Mouse (Mus musculus) ES-Bruce4 (cell line): ENCODE measurements around the gene Msto1. TPM values are rescaled to one million over a fixed set of nuclear protein-coding genes. Genes with fewer than 3 reads are reported as not detected.

Experiments used
- H3K27ac ChIP-seq: 2 replicates; pipeline ENCODE4 v1.5.1; 2012; ENCODE audit warnings: low read length, inconsistent platforms; ENCODE audit not compliant: insufficient read depth
- H3K27me3 ChIP-seq: 2 replicates; pipeline ENCODE4 v1.6.1; 2012; ENCODE audit warnings: mild to moderate bottlenecking, low read length, inconsistent platforms; ENCODE audit not compliant: control insufficient read depth, poor library complexity, insufficient read depth, severe bottlenecking
- H3K36me3 ChIP-seq: 2 replicates; pipeline ENCODE4 v1.6.1; 2012; ENCODE audit warnings: inconsistent platforms, mild to moderate bottlenecking, low read length, moderate library complexity; ENCODE audit not compliant: control insufficient read depth, poor library complexity, insufficient read depth, severe bottlenecking
- H3K4me1 ChIP-seq: one replicate; pipeline ENCODE4 v1.8.1; 2011; ENCODE audit warnings: low read length; ENCODE audit not compliant: control insufficient read depth, insufficient read depth
- H3K4me3 ChIP-seq: 2 replicates; pipeline ENCODE4 v1.5.1; 2011; ENCODE audit warnings: low read depth, mild to moderate bottlenecking, low read length
- H3K9ac ChIP-seq: 2 replicates; pipeline ENCODE4 v1.6.1; 2012; ENCODE audit warnings: low read depth, mild to moderate bottlenecking, inconsistent platforms; ENCODE audit not compliant: poor library complexity, severe bottlenecking
- H3K9me3 ChIP-seq: replicated peaks from 2 replicates; pipeline ENCODE4 v1.6.1; 2012; ENCODE audit warnings: mild to moderate bottlenecking, low read length, inconsistent platforms; ENCODE audit not compliant: control insufficient read depth, poor library complexity, insufficient read depth, severe bottlenecking
- CTCF ChIP-seq: IDR thresholded peaks from one replicate; pipeline ENCODE4 v1.8.1; 2011; ENCODE audit warnings: low read depth, low read length
- EP300 ChIP-seq: IDR thresholded peaks from 2 replicates; pipeline ENCODE4 v1.6.1; 2011; ENCODE audit warnings: low read depth, low read length; ENCODE audit not compliant: insufficient read depth
- POLR2A ChIP-seq: IDR thresholded peaks from one replicate; pipeline ENCODE4 v1.8.1; 2011; ENCODE audit warnings: low read length; ENCODE audit not compliant: insufficient read depth
- polyA plus RNA-seq: library from polyadenylated mRNA; stranded (reverse); fragments of >200 nt; gene quantifications from 2 replicates; pipeline ENCODE4 v1.2.4, GENCODE M21; 2011; ENCODE audit warnings: low read depth; ENCODE audit not compliant: missing spikeins, insufficient read depth, insufficient read length

Msto1 gene
- polyA plus RNA-seq, 1 experiment, result 50.8 TPM

DNA sequence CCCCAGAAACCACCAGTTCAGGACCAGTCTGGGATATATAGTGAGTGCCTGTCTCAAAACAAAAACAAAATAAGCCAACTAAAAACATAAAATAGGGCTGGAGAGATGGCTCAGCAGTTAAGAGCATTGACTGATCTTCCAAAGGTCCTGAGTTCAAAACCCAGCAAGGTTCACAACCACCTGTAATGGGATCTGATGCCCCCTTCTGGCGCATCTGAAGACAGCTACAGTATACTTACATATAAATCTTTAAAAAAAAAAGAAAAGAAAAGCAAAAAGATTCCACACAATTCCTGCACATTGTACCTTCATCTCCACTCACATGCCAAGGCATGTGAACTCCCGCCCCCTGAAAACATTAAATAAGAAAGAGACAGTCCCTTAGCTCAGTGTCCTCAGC, 11.9 kb upstream of the Msto1 start:
- no peak overlapping the region for H3K9ac ChIP-seq
- TF ChIP-seq POLR2A, result no peak
- TF ChIP-seq CTCF, result no peak
- TF ChIP-seq EP300, result no peak

GRCm38 (mm10) chr3:88923989-88924591, 10.3 kb upstream of the Msto1 start:
- Histone ChIP-seq H3K9ac (no peak overlapping the region), H3K9me3 (peaks cover 29% of the 10 kb centered on the region), H3K27ac (no peak overlapping the region), H3K4me3 (no peak overlapping the region), H3K27me3 (no peaks in the 10 kb centered on the region), H3K4me1 (no peaks in the 10 kb centered on the region), H3K36me3 (peaks cover 44% of the 10 kb centered on the region)
- no peak for TF ChIP-seq CTCF
- TF ChIP-seq EP300, result no peak
- no peak for TF ChIP-seq POLR2A

More for the DNA sequence above, 11.9 kb upstream of the Msto1 start:
- Histone ChIP-seq H3K4me3 (no peak overlapping the region), H3K9me3 (peaks cover 19% of the 10 kb centered on the region), H3K36me3 (peaks cover 52% of the 10 kb centered on the region), H3K4me1 (no peaks in the 10 kb centered on the region), H3K27ac (no peak overlapping the region), H3K27me3 (no peaks in the 10 kb centered on the region)

- Histone ChIP-seq H3K4me1 (no peaks in the 10 kb centered on the region), H3K36me3 (peaks cover 32% of the 10 kb centered on the region), H3K27me3 (no peaks in the 10 kb centered on the region), H3K9me3 (peaks cover 29% of the 10 kb centered on the region), H3K9ac (no peak overlapping the region), H3K27ac (no peak overlapping the region), H3K4me3 (no peak overlapping the region)
- TF ChIP-seq EP300, result no peak
- no peak for TF ChIP-seq CTCF
- no peak for TF ChIP-seq POLR2A
Observed at GRCm38 (mm10) chr3:88921411-88921810, 7.6 kb upstream of the Msto1 start.

DNA sequence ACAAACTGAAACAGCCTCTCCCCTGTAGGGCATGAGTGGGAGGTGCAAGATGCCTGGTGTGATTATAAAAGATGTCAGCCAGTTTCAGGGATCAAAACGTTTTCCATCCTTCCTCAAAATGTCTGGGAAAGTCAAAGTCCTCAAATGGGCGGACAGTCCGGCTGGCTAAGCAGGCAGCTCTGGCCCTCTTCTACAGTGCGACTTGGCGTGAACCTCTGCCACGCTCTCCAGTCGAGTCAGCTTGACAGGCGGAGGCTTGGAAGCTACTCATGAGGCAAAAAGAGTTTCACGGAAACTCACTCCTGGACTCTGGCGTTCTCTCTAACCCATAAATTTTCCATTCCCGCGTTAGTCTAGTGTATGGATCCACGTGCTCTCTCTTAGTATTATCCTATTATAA, 5.2 kb upstream of the Msto1 start:
- Histone ChIP-seq H3K9me3 (peaks cover 29% of the 10 kb centered on the region), H3K9ac (no peak overlapping the region), H3K4me3 (no peak overlapping the region), H3K4me1 (no peaks in the 10 kb centered on the region), H3K27me3 (no peaks in the 10 kb centered on the region), H3K27ac (no peak overlapping the region), H3K36me3 (peaks cover 18% of the 10 kb centered on the region)
- TF ChIP-seq POLR2A, result no peak
- TF ChIP-seq CTCF, result no peak
- TF ChIP-seq EP300, result no peak

- Histone ChIP-seq H3K4me1 (no peaks in the 10 kb centered on the region), H3K9ac (peak overlapping the region; percentile 74), H3K27ac (peak overlapping the region; percentile 30; the same call in 1 of the 2 replicates), H3K36me3 (peaks cover 30% of the 10 kb centered on the region), H3K27me3 (no peaks in the 10 kb centered on the region), H3K9me3 (no peaks in the 10 kb centered on the region), H3K4me3 (peak overlapping the region; percentile 97)
- TF ChIP-seq POLR2A (no peak), CTCF (no peak), EP300 (no peak)
Observed at GRCm38 (mm10) chr3:88914384-88914810, 598 bp upstream of the Msto1 start.

DNA sequence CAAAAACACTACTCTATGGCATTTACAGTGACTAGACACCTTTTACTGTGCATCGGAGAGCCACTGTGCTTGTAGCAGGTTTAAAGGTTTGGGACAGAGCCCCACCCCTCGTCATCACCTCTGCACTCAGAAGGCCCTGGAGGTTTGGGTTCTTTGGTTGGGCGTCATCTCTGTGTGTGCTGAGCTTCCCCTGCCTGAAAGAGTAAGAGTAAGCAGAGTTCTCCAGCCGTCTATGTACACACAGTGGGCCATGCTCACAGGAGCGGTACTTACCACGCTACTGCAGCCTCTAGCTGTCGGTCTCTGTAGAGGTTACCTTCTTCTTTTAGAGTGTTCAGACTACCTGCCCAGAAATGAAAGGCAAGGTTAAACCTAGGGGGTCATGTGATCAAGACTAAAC, 1.2 kb downstream of the Msto1 start:
- TF ChIP-seq POLR2A, result no peak
- no peak for TF ChIP-seq EP300
- no peak for TF ChIP-seq CTCF
- H3K27me3 ChIP-seq, result no peaks in the 10 kb centered on the region
- H3K9me3 ChIP-seq, result no peaks in the 10 kb centered on the region
- peak overlapping the region; percentile 45 for H3K4me3 ChIP-seq
- H3K36me3 ChIP-seq, result peaks cover 47% of the 10 kb centered on the region
- H3K9ac ChIP-seq, result peak overlapping the region; percentile 74; the same call in 1 of the 2 replicates
- no peaks in the 10 kb centered on the region for H3K4me1 ChIP-seq
- H3K27ac ChIP-seq, result no peak overlapping the region
